In genomic region chr17:28601557-28602250, GRCm38 (mm10) we compare ENCODE assay signal across 21 mouse cellular contexts. TPM values are rescaled to one million over a fixed set of nuclear protein-coding genes. Genes with fewer than 3 reads are reported as not detected.
A peak's percentile ranks its signal among the peaks of the same experiment; 100 is the strongest.
DNase-seq lines count a peak whose midpoint lies in the region.
"Had no signal": no experiment of that assay in that cellular context is flagged by ENCODE, and none has a peak within 500 bp of the region (broad histone marks: within the 10 kb centered on the region; RNA-seq: fewer than 3 reads in every experiment).

No protein-coding gene starts in this region.

- intact Hi-C loops in left cerebral cortex, postnatal 4 days (cut with DNase I): no loop called here

- DNase-seq in adrenal gland, adult (ENCODE audit: inconsistent age in 2 of 2, low spot score in 1 of 2): peak; percentile 45 to 79
- no peak for DNase-seq in adrenal gland, postnatal 4 days (ENCODE audit: low spot score in 2 of 2)
- DNase-seq in ovary, adult 18-20 months (ENCODE audit: low spot score): peak; percentile 27
- DNase-seq in ovary, postnatal 36 days (ENCODE audit: low spot score): no peak
- DNase-seq in adrenal gland, postnatal 25 days: peak; percentile 32
- DNase-seq in gastrocnemius, postnatal 4 days (ENCODE audit: low spot score in 2 of 2): no peak
- DNase-seq in left cerebral cortex, postnatal 4 days: no peak
- DNase-seq: cerebellum, adult 2 months; cerebellum, postnatal 14 days; heart, postnatal 14 days; kidney, postnatal 14 days; liver; lung, adult 2 months; lung, postnatal 10 days; midbrain, embryonic 14.5 days had no signal

RNA-seq across cellular contexts. Expression of gene Srpk1, which starts 20.8 kb away (rescaled TPM):
- 10 to 100 TPM; 60.9 to 78.4 TPM for total RNA-seq in adrenal gland, postnatal 4 days (2021)
- total RNA-seq in adrenal gland, postnatal 25 days (2021): 60.9 and 76.5 TPM in 2 replicates
- total RNA-seq in gastrocnemius, postnatal 4 days (2021): 10 to 100 TPM; 38.4 to 41.6 TPM
- total RNA-seq in left cerebral cortex, postnatal 4 days (2021): 100 to 1,000 TPM; 127 to 133 TPM

RNA-seq across cellular contexts. Expression of gene Lhfpl5, which starts 26.3 kb away (rescaled TPM):
- 1 to 10 TPM; 2.5 to 3.2 TPM for total RNA-seq in adrenal gland, postnatal 4 days (2021)
- 1.9 and 2.2 TPM in 2 replicates for total RNA-seq in adrenal gland, postnatal 25 days (2021)
- not detected for total RNA-seq in gastrocnemius, postnatal 4 days (2021)
- total RNA-seq in left cerebral cortex, postnatal 4 days (2021): 1 to 10 TPM; 7.4 to 8.1 TPM
- total RNA-seq: gastrocnemius, adult 8-10 months; heart, postnatal 14 days; monocyte, adult 5-6 weeks had no signal

RNA-seq across cellular contexts. Expression of gene Clps, which starts 41.1 kb away (rescaled TPM):
- 1,000 to 10,000 TPM in 1 of 2 experiments, under 1 TPM in 1; 0.56 to 1,299 TPM for total RNA-seq in adrenal gland, postnatal 4 days (2021)
- not detected in 2 replicates for total RNA-seq in adrenal gland, postnatal 25 days (2021)
- total RNA-seq in gastrocnemius, postnatal 4 days (2021): not detected
- not detected for total RNA-seq in left cerebral cortex, postnatal 4 days (2021)
- total RNA-seq: CH12.LX; gastrocnemius, adult 8-10 months; heart, postnatal 14 days; layer of hippocampus, adult 18-20 months; layer of hippocampus, postnatal 25 days; monocyte, adult 5-6 weeks had no signal

RNA-seq across cellular contexts. Expression of gene Clpsl2, which starts 52.5 kb away (rescaled TPM):
- total RNA-seq in adrenal gland, postnatal 4 days (2021): not detected
- total RNA-seq in adrenal gland, postnatal 25 days (2021): not detected in 2 replicates
- not detected for total RNA-seq in gastrocnemius, postnatal 4 days (2021)
- total RNA-seq in left cerebral cortex, postnatal 4 days (2021): not detected
- total RNA-seq: CH12.LX; ES-E14; gastrocnemius, adult 8-10 months; heart, postnatal 14 days; layer of hippocampus, adult 18-20 months; layer of hippocampus, postnatal 25 days; monocyte, adult 5-6 weeks had no signal

Comparison
In these comparisons a context has a peak if more than half of its experiments do, and no peak if none do; other contexts are left out.
1. DNase-seq: peak in adrenal gland, adult (2 of 2), ovary, adult 18-20 months (single experiment) and adrenal gland, postnatal 25 days (single experiment); none in adrenal gland, postnatal 4 days (0 of 2), ovary, postnatal 36 days (single experiment), gastrocnemius, postnatal 4 days (0 of 2) and left cerebral cortex, postnatal 4 days (single experiment).